Mouse (Mus musculus) T-helper 1 cell (primary cell): ENCODE results near the gene Uaca.

Source experiments
- in situ Hi-C: fragments of 300-600 bp; cut with MboI, MseI; formaldehyde crosslinking; loops from one replicate; pipeline ENCODE4 v1.15.1; 2025; ENCODE audit warnings: high pct_unique_total_duplicates

Gene Uaca

DNA sequence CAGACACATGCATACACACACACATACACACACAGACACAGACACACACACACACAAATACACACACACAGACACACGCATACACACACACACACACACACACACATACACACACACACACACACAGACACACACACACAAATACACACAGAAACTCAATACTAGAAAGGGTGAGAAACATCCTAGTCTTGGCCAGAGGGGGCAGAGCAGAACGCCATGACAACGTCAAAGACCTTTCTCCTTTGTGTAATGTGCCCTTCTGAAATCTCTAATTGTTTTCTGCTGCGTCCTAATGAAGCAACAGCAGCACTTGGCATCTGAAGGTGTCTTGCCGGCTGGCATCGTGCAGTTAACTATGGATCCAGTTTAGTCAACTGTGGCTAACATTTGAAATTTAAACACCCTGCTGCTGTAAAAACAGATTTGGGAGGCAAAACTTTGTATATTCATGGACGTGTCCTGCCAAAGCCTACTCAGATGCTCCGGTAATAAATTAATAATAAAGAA, 83.8 kb downstream of the Uaca start:
- in situ Hi-C loops: no loop called here

DNA sequence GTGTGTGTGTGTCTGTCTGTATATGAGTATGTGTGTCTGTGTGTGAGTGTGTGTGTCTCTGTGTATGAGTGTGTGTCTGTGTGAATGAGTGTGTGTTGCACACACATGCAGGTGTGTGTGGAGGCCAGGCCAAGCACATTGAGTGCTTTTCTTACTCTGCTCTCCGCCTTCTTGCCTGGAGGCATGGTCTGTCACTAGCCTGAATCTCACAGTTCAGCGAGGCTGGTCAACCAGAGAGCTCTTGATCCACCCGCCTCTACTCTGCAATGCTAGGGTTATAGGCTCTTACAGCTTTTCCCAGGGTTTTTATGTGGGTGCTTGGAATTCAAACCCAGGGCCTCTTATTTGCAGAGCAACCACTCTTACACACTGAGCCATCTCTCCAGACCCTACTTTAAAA, 84.3 kb downstream of the Uaca start:
- in situ Hi-C loops: no loop called here

GRCm38 (mm10) chr9:60885148-60885547, 90.8 kb downstream of the Uaca start:
- in situ Hi-C loops: no loop called here

DNA sequence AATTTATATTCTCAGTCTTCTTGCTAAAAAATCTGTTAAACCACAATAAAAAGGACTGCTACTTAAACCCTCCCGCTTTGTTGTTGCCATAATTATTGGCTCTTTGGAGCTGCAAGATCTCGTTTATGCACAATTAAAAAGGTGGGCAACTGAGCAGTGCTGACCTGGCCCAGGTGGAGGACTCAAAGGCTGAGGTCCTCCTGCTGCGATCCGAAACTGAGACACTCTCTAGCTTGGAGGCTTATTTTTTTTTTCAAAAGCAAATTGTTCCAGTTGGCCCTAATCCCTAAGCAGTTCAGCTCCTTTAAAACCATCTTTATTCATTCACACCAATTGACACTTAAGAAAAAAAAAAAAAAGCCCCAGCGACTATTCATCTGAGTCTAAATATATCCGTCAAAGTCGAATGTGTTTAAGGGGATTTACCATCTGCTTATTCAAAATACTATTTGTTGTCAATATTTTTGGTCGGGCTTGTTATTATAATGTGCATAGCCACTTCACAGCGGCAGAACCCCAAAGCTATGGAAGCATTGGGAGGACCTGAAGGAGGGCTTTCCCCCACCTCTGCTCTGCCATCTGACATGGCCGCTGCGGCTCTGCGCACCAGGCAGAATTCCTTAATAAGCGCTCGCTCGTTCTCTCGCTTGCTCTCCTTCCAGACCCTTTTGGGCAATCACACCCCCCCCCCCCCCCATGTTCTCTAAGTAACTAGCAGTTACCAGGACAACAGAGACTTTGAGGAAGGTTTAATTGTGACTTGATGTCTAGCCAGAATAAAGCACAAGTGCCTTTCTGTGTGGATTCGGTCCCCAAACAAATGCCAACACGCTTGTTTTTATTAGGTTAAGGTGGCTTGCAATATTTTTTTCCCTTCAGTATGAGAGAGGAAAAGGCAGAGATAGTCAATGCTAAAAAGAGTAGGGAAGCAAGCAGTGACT, 92.4 kb downstream of the Uaca start:
- in situ Hi-C loops: no loop called here

- in situ Hi-C loops: no loop called here
These were observed 93.1 kb downstream of the Uaca start for GRCm38 (mm10) chr9:60887389-60887811.

DNA sequence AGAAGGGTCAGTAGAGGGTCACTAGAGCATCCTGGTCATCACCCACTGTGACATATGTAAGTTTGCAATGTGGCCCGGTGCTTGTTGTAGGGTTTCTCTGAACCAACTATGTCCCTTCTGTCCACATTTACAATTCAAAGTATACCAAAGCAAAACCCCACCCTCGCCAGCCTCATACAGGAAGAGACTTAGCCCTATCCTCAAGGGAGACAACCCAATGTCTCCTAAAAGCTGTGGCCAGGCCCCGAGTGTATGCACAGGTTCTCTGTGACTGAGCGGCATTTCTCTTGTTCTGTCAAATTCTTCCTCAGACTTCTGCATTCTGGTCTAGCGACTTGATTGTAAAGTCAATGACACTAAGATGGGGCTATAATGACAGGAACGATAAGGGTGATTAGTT, 99.2 kb downstream of the Uaca start:
- in situ Hi-C loops: no loop called here

DNA sequence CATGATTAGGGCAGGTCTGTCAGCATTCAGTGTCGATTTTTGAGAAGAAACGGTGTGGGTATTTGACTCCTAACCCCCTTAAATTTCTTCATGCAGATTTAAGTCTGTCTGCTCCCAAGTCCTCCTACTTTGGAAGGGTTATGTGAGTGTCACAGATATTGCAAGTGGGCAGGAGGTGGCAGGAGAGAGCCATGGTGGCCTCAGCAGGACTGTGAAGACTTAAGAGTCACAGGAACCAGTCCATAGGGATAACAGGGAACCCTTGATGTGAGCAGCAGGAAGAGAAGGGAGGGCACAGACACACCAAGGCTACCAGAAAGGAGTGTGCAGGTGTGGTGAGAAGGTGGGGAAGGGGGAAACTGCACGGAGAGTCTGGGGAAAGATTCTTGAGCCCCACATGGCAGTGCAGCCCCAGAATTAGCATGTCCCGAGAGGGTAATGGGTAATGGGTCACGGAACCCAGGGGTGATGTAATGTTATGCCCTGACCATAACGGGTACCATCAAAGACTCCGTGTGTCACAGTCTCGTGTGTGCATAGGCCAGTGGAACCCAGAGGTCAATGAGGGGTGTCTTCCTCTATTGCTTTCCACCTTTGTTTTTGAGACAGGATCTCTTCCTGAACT, 101.3 kb downstream of the Uaca start:
- in situ Hi-C loops: no loop called here

GRCm38 (mm10) chr9:60898291-60899020, 104.1 kb downstream of the Uaca start:
- in situ Hi-C loops: no loop called here

DNA sequence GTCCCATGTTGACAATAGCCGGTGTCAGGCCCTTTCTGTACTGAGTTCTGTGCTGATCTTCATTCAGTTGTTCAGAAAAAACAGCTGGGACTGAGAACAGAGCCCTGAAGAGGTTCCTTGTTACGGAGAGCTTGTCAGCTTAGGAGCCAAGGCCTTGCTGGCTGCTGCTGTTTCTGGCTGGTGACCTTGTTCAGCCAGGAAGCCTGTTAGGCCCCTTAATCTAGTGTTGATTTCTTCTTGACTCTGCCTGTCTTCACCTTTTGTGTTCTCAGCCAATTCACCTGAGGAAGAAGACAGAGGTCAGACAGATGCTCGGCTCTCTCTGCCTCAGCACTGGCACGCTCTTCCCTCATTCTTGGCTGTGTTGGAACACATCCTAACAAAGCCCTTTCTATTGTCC, 104.9 kb downstream of the Uaca start:
- in situ Hi-C loops: no loop called here

DNA sequence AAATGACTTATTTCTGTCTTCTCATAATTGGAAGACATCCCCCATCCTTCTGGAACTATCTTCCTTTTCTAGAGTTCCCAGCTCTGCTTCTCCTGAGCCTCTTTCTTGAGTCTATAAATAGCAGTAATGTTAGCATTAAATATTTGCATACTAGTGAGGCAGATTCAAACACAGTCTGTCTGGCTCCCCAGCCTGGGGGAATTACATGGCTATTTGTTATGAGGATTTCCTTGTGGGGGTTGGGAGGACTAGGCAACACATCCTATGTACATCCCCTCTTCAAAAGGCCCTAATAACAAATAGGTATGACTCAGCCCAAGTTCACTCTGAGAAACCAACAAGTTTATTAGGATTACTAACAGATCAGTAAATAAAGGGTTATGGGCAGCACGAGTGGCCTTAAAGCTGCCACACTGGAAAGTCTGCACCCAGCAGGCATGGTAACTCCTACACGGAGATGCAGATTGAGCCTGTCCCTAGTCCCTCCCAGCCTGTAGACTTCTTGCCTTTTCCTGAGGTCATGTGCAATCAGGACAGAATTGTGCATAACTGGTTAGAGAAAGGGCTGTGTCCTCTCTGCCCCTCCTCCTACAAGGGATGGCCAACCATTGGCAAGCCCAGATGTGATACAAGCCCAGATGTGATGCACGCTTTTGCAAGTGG, 105.6 kb downstream of the Uaca start:
- in situ Hi-C loops: no loop called here

- in situ Hi-C loops: no loop called here
These were observed 117.9 kb downstream of the Uaca start for GRCm38 (mm10) chr9:60912266-60912665.

DNA sequence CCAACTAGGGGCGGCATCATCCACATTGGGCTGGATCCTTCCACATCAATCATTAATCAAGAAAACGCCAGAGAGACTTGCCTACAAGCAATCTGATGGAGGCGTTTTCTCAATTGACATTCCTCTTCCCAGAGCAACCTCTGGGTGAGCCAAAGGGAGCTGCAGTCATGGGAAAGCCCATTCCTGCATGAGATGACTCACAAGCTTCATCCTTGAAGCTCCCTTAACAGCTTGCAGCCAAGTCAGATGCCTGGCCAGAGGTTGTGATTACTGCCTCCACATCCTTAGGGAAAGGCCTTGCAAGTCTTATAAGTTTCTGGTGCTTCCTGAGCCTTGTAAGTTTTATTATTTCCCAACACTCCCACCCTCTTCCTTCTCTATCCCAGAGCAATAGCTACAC, 119.3 kb downstream of the Uaca start:
- in situ Hi-C loops: no loop called here

GRCm38 (mm10) chr9:60919936-60920672, 125.8 kb downstream of the Uaca start:
- in situ Hi-C loops: no loop called here

- in situ Hi-C loops: no loop called here
These were observed 126.3 kb downstream of the Uaca start for GRCm38 (mm10) chr9:60920673-60921062.

DNA sequence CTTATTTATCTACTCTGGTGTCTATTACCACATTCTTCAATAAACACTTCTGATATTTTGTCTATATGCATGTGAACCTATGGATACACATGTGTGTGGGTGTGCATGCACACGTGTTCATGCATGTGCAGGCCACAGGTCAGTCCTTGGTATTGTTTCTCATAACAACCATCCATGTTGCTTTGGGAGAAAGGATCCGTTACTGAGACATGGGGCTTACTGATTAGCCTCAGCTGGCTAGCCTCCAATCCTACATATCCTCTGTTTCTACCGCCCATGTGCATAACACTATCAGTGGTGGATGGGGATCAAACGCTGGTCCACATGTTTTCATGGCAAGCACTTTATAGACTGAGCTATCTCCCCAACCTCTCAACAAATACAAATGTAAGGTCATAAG, 126.9 kb downstream of the Uaca start:
- in situ Hi-C loops: no loop called here

DNA sequence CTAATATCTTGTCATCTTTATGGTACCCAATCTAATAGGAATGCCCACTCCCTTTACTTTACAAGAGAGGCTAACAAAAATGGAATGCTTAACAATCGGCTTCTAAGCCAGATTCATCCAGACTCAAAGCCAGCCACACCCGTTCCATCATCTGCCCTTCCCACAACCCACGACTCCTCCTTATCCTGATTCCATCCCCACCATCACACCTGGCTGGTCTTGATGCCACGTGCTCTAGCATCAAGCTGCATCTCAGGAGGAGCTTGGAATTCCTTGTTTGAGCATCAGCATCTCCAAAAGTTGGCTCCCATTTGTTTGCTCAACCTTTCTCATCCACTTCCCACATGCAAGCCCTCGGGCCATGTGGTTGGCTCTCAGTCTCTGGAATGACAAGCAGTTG, 127.5 kb downstream of the Uaca start:
- in situ Hi-C loops: no loop called here

- in situ Hi-C loops: loop anchor here (5.0 kb wide), 2 partner anchors 1501 to 1526 kb away; no protein-coding TSS in a partner anchor
These were observed 132.0 kb downstream of the Uaca start for GRCm38 (mm10) chr9:60926301-60926700.

DNA sequence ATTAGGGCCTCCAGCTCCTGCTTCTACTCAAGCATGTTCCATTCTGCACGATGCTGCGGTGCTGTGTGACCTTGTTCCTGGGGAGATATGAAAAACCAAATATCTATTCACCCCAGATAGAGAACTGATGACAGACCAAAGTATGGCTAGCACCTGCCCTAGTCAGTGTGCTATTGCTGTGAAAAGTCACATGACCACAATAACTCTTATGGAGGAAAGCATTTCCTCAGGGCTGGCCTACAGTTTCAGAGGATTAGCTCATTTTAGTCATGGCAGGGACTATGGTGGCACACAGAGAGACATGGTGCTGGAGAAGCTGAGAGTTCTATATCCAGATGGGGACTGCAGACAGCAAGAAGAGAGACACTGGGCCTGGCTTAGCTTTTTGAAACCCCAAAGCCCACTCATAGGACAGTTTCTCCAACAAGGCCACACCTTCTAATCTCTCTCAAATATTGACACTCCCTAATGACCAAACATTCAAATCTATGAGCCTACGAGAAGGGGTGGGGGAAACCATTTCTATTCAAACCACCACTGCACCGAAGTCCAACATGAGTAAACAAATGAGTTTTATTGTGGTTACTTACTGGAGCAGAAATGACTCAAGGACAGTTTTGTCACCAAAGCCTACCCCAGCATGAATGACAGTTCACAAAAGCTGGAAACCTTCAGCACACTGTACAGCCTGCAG, 135.1 kb downstream of the Uaca start:
- in situ Hi-C loops: loop anchor here (5.0 kb wide), 2 partner anchors 1498 to 1523 kb away; no protein-coding TSS in a partner anchor
